Mouse (Mus musculus) right cerebral cortex, postnatal 25 days (tissue): Measurements from ENCODE around the gene Fam57b.
A peak's percentile ranks its signal among the peaks of the same experiment; 100 is the strongest.

Experiments used
- DNase-seq: peaks from one replicate; pipeline ENCODE4 v3.0.0; 2022

The Fam57b gene

GRCm38 (mm10) chr7:126799468-126800268 is 2.2 kb downstream of the Fam57b start:
- DNase-seq, result peak; percentile 46

- peak; percentile 48 for DNase-seq
These were observed 3.0 kb downstream of the Fam57b start for GRCm38 (mm10) chr7:126800269-126801056.

- no peak for DNase-seq
These were observed 3.6 kb downstream of the Fam57b start for GRCm38 (mm10) chr7:126801057-126801422.

GRCm38 (mm10) chr7:126802134-126802889 is 4.8 kb downstream of the Fam57b start:
- no peak for DNase-seq

GRCm38 (mm10) chr7:126803181-126803580 is 5.7 kb downstream of the Fam57b start:
- no peak for DNase-seq

- DNase-seq, result no peak
These were observed 6.3 kb downstream of the Fam57b start for GRCm38 (mm10) chr7:126803751-126804150.

GRCm38 (mm10) chr7:126806956-126807355 is 9.5 kb downstream of the Fam57b start:
- DNase-seq, result no peak

- no peak for DNase-seq
These were observed 9.9 kb downstream of the Fam57b start for GRCm38 (mm10) chr7:126807405-126807804.

- peak; percentile 93 for DNase-seq
These were observed 11.4 kb downstream of the Fam57b start for GRCm38 (mm10) chr7:126808703-126809455.

- no peak for DNase-seq
These were observed 12.4 kb downstream of the Fam57b start for GRCm38 (mm10) chr7:126809723-126810369.

GRCm38 (mm10) chr7:126815726-126816222 is 18.3 kb downstream of the Fam57b start:
- no peak for DNase-seq

GRCm38 (mm10) chr7:126816494-126816893 is 19.0 kb downstream of the Fam57b start:
- no peak for DNase-seq

- no peak for DNase-seq
These were observed 20.1 kb downstream of the Fam57b start for GRCm38 (mm10) chr7:126817595-126817994.

GRCm38 (mm10) chr7:126818818-126819217 is 21.4 kb downstream of the Fam57b start:
- DNase-seq, result no peak

GRCm38 (mm10) chr7:126821835-126822511 is 24.5 kb downstream of the Fam57b start:
- peak; percentile 78 for DNase-seq

- DNase-seq, result peak; percentile 23
These were observed 25.3 kb downstream of the Fam57b start for GRCm38 (mm10) chr7:126822741-126823140.

- peak; percentile 38 for DNase-seq
These were observed 25.8 kb downstream of the Fam57b start for GRCm38 (mm10) chr7:126823202-126823711.

- no peak for DNase-seq
These were observed 26.5 kb downstream of the Fam57b start for GRCm38 (mm10) chr7:126823940-126824339.

GRCm38 (mm10) chr7:126825403-126825802 is 27.9 kb downstream of the Fam57b start:
- no peak for DNase-seq

GRCm38 (mm10) chr7:126825952-126826351 is 28.5 kb downstream of the Fam57b start:
- no peak for DNase-seq

- no peak for DNase-seq
These were observed 34.1 kb downstream of the Fam57b start, which contains the start of gene 4930451I11Rik for GRCm38 (mm10) chr7:126831539-126831938. 4930451I11Rik (minus strand) TSS chr7:126831639.
